Mouse (Mus musculus): ENCODE data around the gene Agbl4. TPM values are rescaled to one million over a fixed set of nuclear protein-coding genes. Genes with fewer than 3 reads are reported as not detected.

Agbl4 gene
- polyA plus RNA-seq, 1 experiment: not detected

- no peak overlapping the region for H3ac ChIP-seq (ENCODE audit: control insufficient read depth, insufficient read length, low read depth)
- no peak overlapping the region for H3K4me3 ChIP-seq (ENCODE audit: insufficient read depth, poor library complexity, severe bottlenecking)
- no peak for TF ChIP-seq USF1 (IDR thresholded peaks at IDR 0.05; ENCODE audit: low read depth)
- no peak for TF ChIP-seq FOSL1 (IDR thresholded peaks at IDR 0.05; ENCODE audit: insufficient read depth, low read length, poor library complexity, severe bottlenecking)
- no peak for TF ChIP-seq MYOD1 (IDR thresholded peaks at IDR 0.05; ENCODE audit: control insufficient read depth, insufficient read length, low read depth)
- no peak for TF ChIP-seq CTCF (IDR thresholded peaks at IDR 0.05; ENCODE audit: control insufficient read depth, insufficient read depth, insufficient read length)
- TF ChIP-seq CEBPB (IDR thresholded peaks at IDR 0.05; ENCODE audit: low read depth): no peak
- no peak for TF ChIP-seq MYOG (IDR thresholded peaks at IDR 0.05; ENCODE audit: control insufficient read depth, extremely low read depth, insufficient read length)
- no peaks in the 10 kb centered on the region for H3K79me2 ChIP-seq (ENCODE audit: control insufficient read depth, insufficient read depth)
- no peaks in the 10 kb centered on the region for H3K36me3 ChIP-seq (ENCODE audit: control insufficient read depth, insufficient read depth)
- no peaks in the 10 kb centered on the region for H3K79me3 ChIP-seq (ENCODE audit: low read depth)
- no peaks in the 10 kb centered on the region for H3K27me3 ChIP-seq (ENCODE audit: control insufficient read depth, insufficient read depth, insufficient read length)
Observed at GRCm38 (mm10) chr4:110420306-110420705, 22.8 kb downstream of the Agbl4 start.

- no peaks in the 10 kb centered on the region for H3K27me3 ChIP-seq (ENCODE audit: control insufficient read depth, insufficient read depth, insufficient read length)
- H3K79me3 ChIP-seq (ENCODE audit: low read depth): no peaks in the 10 kb centered on the region
- no peak overlapping the region for H3ac ChIP-seq (ENCODE audit: control insufficient read depth, insufficient read length, low read depth)
- H3K36me3 ChIP-seq (ENCODE audit: control insufficient read depth, insufficient read depth): no peaks in the 10 kb centered on the region
- no peak overlapping the region for H3K4me3 ChIP-seq (ENCODE audit: insufficient read depth, poor library complexity, severe bottlenecking)
- TF ChIP-seq CTCF (IDR thresholded peaks at IDR 0.05; ENCODE audit: control insufficient read depth, insufficient read depth, insufficient read length) (no peak), MAX (IDR thresholded peaks at IDR 0.05) (no peak), FOSL1 (IDR thresholded peaks at IDR 0.05; ENCODE audit: insufficient read depth, low read length, poor library complexity, severe bottlenecking) (no peak), CEBPB (IDR thresholded peaks at IDR 0.05; ENCODE audit: low read depth) (no peak), MYOD1 (IDR thresholded peaks at IDR 0.05; ENCODE audit: control insufficient read depth, insufficient read length, low read depth) (no peak), USF1 (IDR thresholded peaks at IDR 0.05; ENCODE audit: low read depth) (no peak), MYOG (IDR thresholded peaks at IDR 0.05; ENCODE audit: control insufficient read depth, extremely low read depth, insufficient read length) (no peak)
- H3K79me2 ChIP-seq (ENCODE audit: control insufficient read depth, insufficient read depth): no peaks in the 10 kb centered on the region
Observed at GRCm38 (mm10) chr4:110427653-110428052, 30.2 kb downstream of the Agbl4 start.

- no peaks in the 10 kb centered on the region for H3K27me3 ChIP-seq (ENCODE audit: control insufficient read depth, insufficient read depth, insufficient read length)
Observed at GRCm38 (mm10) chr4:110494371-110494770, 96.9 kb downstream of the Agbl4 start.

GRCm38 (mm10) chr4:110529804-110530203, 132.3 kb downstream of the Agbl4 start:
- Histone ChIP-seq H3K79me2 (ENCODE audit: control insufficient read depth, insufficient read depth) (no peaks in the 10 kb centered on the region), H3K27me3 (ENCODE audit: control insufficient read depth, insufficient read depth, insufficient read length) (no peaks in the 10 kb centered on the region), H3K4me3 (ENCODE audit: insufficient read depth, poor library complexity, severe bottlenecking) (no peak overlapping the region), H3ac (ENCODE audit: control insufficient read depth, insufficient read length, low read depth) (no peak overlapping the region), H3K79me3 (ENCODE audit: low read depth) (no peaks in the 10 kb centered on the region), H3K36me3 (ENCODE audit: control insufficient read depth, insufficient read depth) (no peaks in the 10 kb centered on the region)
- TF ChIP-seq MYOD1 (IDR thresholded peaks at IDR 0.05; ENCODE audit: control insufficient read depth, insufficient read length, low read depth): no peak
- TF ChIP-seq MYOG (IDR thresholded peaks at IDR 0.05; ENCODE audit: control insufficient read depth, extremely low read depth, insufficient read length): no peak
- TF ChIP-seq MAX (IDR thresholded peaks at IDR 0.05): no peak
- TF ChIP-seq USF1 (IDR thresholded peaks at IDR 0.05; ENCODE audit: low read depth): no peak

More at GRCm38 (mm10) chr4:110494371-110494770, 96.9 kb downstream of the Agbl4 start:
- TF ChIP-seq MAX (IDR thresholded peaks at IDR 0.05) (no peak), USF1 (IDR thresholded peaks at IDR 0.05; ENCODE audit: low read depth) (no peak), MYOG (IDR thresholded peaks at IDR 0.05; ENCODE audit: control insufficient read depth, extremely low read depth, insufficient read length) (no peak), FOSL1 (IDR thresholded peaks at IDR 0.05; ENCODE audit: insufficient read depth, low read length, poor library complexity, severe bottlenecking) (no peak), CTCF (IDR thresholded peaks at IDR 0.05; ENCODE audit: control insufficient read depth, insufficient read depth, insufficient read length) (no peak), CEBPB (IDR thresholded peaks at IDR 0.05; ENCODE audit: low read depth) (no peak), MYOD1 (IDR thresholded peaks at IDR 0.05; ENCODE audit: control insufficient read depth, insufficient read length, low read depth) (no peak)
- Histone ChIP-seq H3K4me3 (ENCODE audit: insufficient read depth, poor library complexity, severe bottlenecking) (no peak overlapping the region), H3K79me3 (ENCODE audit: low read depth) (no peaks in the 10 kb centered on the region), H3K36me3 (ENCODE audit: control insufficient read depth, insufficient read depth) (no peaks in the 10 kb centered on the region), H3ac (ENCODE audit: control insufficient read depth, insufficient read length, low read depth) (no peak overlapping the region), H3K79me2 (ENCODE audit: control insufficient read depth, insufficient read depth) (no peaks in the 10 kb centered on the region)

- no peaks in the 10 kb centered on the region for H3K79me3 ChIP-seq (ENCODE audit: low read depth)
- no peaks in the 10 kb centered on the region for H3K27me3 ChIP-seq (ENCODE audit: control insufficient read depth, insufficient read depth, insufficient read length)
- no peaks in the 10 kb centered on the region for H3K36me3 ChIP-seq (ENCODE audit: control insufficient read depth, insufficient read depth)
- H3K4me3 ChIP-seq (ENCODE audit: insufficient read depth, poor library complexity, severe bottlenecking): no peak overlapping the region
- no peak for TF ChIP-seq MYOD1 (IDR thresholded peaks at IDR 0.05; ENCODE audit: control insufficient read depth, insufficient read length, low read depth)
- TF ChIP-seq CTCF (IDR thresholded peaks at IDR 0.05; ENCODE audit: control insufficient read depth, insufficient read depth, insufficient read length): no peak
- no peak for TF ChIP-seq MYOG (IDR thresholded peaks at IDR 0.05; ENCODE audit: control insufficient read depth, extremely low read depth, insufficient read length)
- TF ChIP-seq USF1 (IDR thresholded peaks at IDR 0.05; ENCODE audit: low read depth): no peak
- TF ChIP-seq CEBPB (IDR thresholded peaks at IDR 0.05; ENCODE audit: low read depth): no peak
- no peak for TF ChIP-seq FOSL1 (IDR thresholded peaks at IDR 0.05; ENCODE audit: insufficient read depth, low read length, poor library complexity, severe bottlenecking)
- no peaks in the 10 kb centered on the region for H3K79me2 ChIP-seq (ENCODE audit: control insufficient read depth, insufficient read depth)
- H3ac ChIP-seq (ENCODE audit: control insufficient read depth, insufficient read length, low read depth): no peak overlapping the region
Observed at GRCm38 (mm10) chr4:110549223-110549622, 151.8 kb downstream of the Agbl4 start.

GRCm38 (mm10) chr4:110597726-110598283, 200.3 kb downstream of the Agbl4 start:
- no peak overlapping the region for H3K4me3 ChIP-seq (ENCODE audit: insufficient read depth, poor library complexity, severe bottlenecking)
- H3K36me3 ChIP-seq (ENCODE audit: control insufficient read depth, insufficient read depth): no peaks in the 10 kb centered on the region
- H3K79me3 ChIP-seq (ENCODE audit: low read depth): no peaks in the 10 kb centered on the region
- H3ac ChIP-seq (ENCODE audit: control insufficient read depth, insufficient read length, low read depth): no peak overlapping the region
- H3K27me3 ChIP-seq (ENCODE audit: control insufficient read depth, insufficient read depth, insufficient read length): no peaks in the 10 kb centered on the region
- no peaks in the 10 kb centered on the region for H3K79me2 ChIP-seq (ENCODE audit: control insufficient read depth, insufficient read depth)
- TF ChIP-seq MYOG (IDR thresholded peaks at IDR 0.05; ENCODE audit: control insufficient read depth, extremely low read depth, insufficient read length): no peak
- TF ChIP-seq FOSL1 (IDR thresholded peaks at IDR 0.05; ENCODE audit: insufficient read depth, low read length, poor library complexity, severe bottlenecking): no peak
- no peak for TF ChIP-seq CTCF (IDR thresholded peaks at IDR 0.05; ENCODE audit: control insufficient read depth, insufficient read depth, insufficient read length)

Data from C2C12 (cell line).